Mouse (Mus musculus) embryo, embryonic 10 days (tissue): ENCODE measurements around the gene Phyhd1.

Source experiments
- DNase-seq: peaks from one replicate; pipeline ENCODE4 v3.0.0-alpha.2; 2015; ENCODE audit warnings: low spot score

Gene Phyhd1

GRCm38 (mm10) chr2:30265767-30266253 is at the start of gene Phyhd1:
Gene Phyhd1, plus strand, starts transcription at chr2:30266203.
- DNase-seq: no peak

GRCm38 (mm10) chr2:30216293-30216692 is 49.7 kb upstream of the Phyhd1 start:
- no peak for DNase-seq

GRCm38 (mm10) chr2:30235593-30235992 is 30.4 kb upstream of the Phyhd1 start:
- DNase-seq: no peak

GRCm38 (mm10) chr2:30236426-30237198 is 29.4 kb upstream of the Phyhd1 start:
- DNase-seq: peak; percentile 51

- peak; percentile 98 for DNase-seq
Measured at GRCm38 (mm10) chr2:30237199-30237880, 28.7 kb upstream of the Phyhd1 start, which contains the start of gene Lrrc8a. Gene Lrrc8a, plus strand, starts transcription at chr2:30237715.

- no peak for DNase-seq
Measured at GRCm38 (mm10) chr2:30237881-30238280, 28.1 kb upstream of the Phyhd1 start.

- no peak for DNase-seq
Measured at GRCm38 (mm10) chr2:30238906-30239465, 27.0 kb upstream of the Phyhd1 start.

- DNase-seq: no peak
Measured at GRCm38 (mm10) chr2:30239777-30240176, 26.2 kb upstream of the Phyhd1 start.

GRCm38 (mm10) chr2:30240267-30240666 is 25.7 kb upstream of the Phyhd1 start, which contains the start of gene Gm28035:
Gene Gm28035, plus strand, starts transcription at chr2:30240567.
- DNase-seq: no peak

GRCm38 (mm10) chr2:30242509-30242908 is 23.5 kb upstream of the Phyhd1 start:
- peak; percentile 66 for DNase-seq

- no peak for DNase-seq
Measured at GRCm38 (mm10) chr2:30243391-30243790, 22.6 kb upstream of the Phyhd1 start.

- no peak for DNase-seq
Measured at GRCm38 (mm10) chr2:30244595-30245178, 21.3 kb upstream of the Phyhd1 start.

- DNase-seq: no peak
Measured at GRCm38 (mm10) chr2:30247036-30247435, 19.0 kb upstream of the Phyhd1 start.

- DNase-seq: no peak
Measured at GRCm38 (mm10) chr2:30247681-30248080, 18.3 kb upstream of the Phyhd1 start.

GRCm38 (mm10) chr2:30249182-30249581 is 16.8 kb upstream of the Phyhd1 start:
- no peak for DNase-seq

- no peak for DNase-seq
Measured at GRCm38 (mm10) chr2:30250166-30251128, 15.6 kb upstream of the Phyhd1 start.

- no peak for DNase-seq
Measured at GRCm38 (mm10) chr2:30251417-30252104, 14.4 kb upstream of the Phyhd1 start.

- DNase-seq: no peak
Measured at GRCm38 (mm10) chr2:30252521-30252920, 13.5 kb upstream of the Phyhd1 start.

- no peak for DNase-seq
Measured at GRCm38 (mm10) chr2:30253809-30254208, 12.2 kb upstream of the Phyhd1 start.

GRCm38 (mm10) chr2:30255631-30256395 is 10.2 kb upstream of the Phyhd1 start:
- DNase-seq: no peak
